Mouse (Mus musculus) small intestine, adult 2 months (tissue): ENCODE measurements around the gene Pdxdc1. TPM values are rescaled to one million over a fixed set of nuclear protein-coding genes. Genes with fewer than 3 reads are reported as not detected.

Source experiments
- H3K27ac ChIP-seq: fragments of 200-500 bp; 2 replicates; pipeline ENCODE4 v1.5.1; 2012; ENCODE audit warnings: low read depth, low read length, control low read depth, inconsistent platforms; ENCODE audit not compliant: insufficient read depth
- H3K27me3 ChIP-seq: fragments of 200-500 bp; 2 replicates; pipeline ENCODE4 v1.6.1; 2012; ENCODE audit warnings: mild to moderate bottlenecking, moderate library complexity, low read length, inconsistent platforms; ENCODE audit not compliant: control insufficient read depth, insufficient read depth
- H3K36me3 ChIP-seq: fragments of 200-500 bp; 2 replicates; pipeline ENCODE4 v1.6.1; 2012; ENCODE audit warnings: mild to moderate bottlenecking, low read length, control low read depth, inconsistent platforms; ENCODE audit not compliant: control insufficient read depth, insufficient read depth
- H3K4me1 ChIP-seq: fragments of 200-500 bp; 2 replicates; pipeline ENCODE4 v1.6.1; 2012; ENCODE audit warnings: low read length, inconsistent platforms, mixed read lengths; ENCODE audit not compliant: control insufficient read depth, insufficient read depth, insufficient read length
- H3K4me3 ChIP-seq: fragments of 200-500 bp; 2 replicates; pipeline ENCODE4 v1.5.1; 2012; ENCODE audit warnings: low read depth, mild to moderate bottlenecking, control low read depth, inconsistent platforms, low read length, moderate library complexity
- CTCF ChIP-seq: fragments of 200-500 bp; IDR thresholded peaks from 2 replicates; pipeline ENCODE4 v1.5.1; 2012; ENCODE audit warnings: low read depth, mild to moderate bottlenecking, control low read depth, inconsistent platforms, low read length, moderate library complexity, mixed read lengths; ENCODE audit not compliant: insufficient replicate concordance, insufficient read length; ENCODE audit errors: extremely low read depth
- POLR2A ChIP-seq: fragments of 200-500 bp; IDR thresholded peaks from 2 replicates; pipeline ENCODE4 v1.6.1; 2012; ENCODE audit warnings: low read depth, mild to moderate bottlenecking, control low read depth, inconsistent platforms, low read length, moderate library complexity
- WGBS: fragments of 180-500 bp; shearing (Covaris S2); methylation state at CpG from one replicate; pipeline ENCODE4 v1.1.7; 2018; 5-methylcytosine and 5-hydroxymethylcytosine counted together
- polyA plus RNA-seq: library from polyadenylated mRNA; depleted of rRNA; stranded (reverse); fragments of >200 nt; gene quantifications from 2 replicates; pipeline ENCODE4 v1.2.3, GENCODE M21; 2012

The Pdxdc1 gene
- polyA plus RNA-seq, 1 experiment = 137 TPM

- H3K36me3 ChIP-seq = peaks cover 41% of the 10 kb centered on the region
- 92% methylated on average over 4 of the region's 4 CpGs for WGBS
These were observed 49.0 kb downstream of the Pdxdc1 start for GRCm38 (mm10) chr16:13853886-13854285.

DNA sequence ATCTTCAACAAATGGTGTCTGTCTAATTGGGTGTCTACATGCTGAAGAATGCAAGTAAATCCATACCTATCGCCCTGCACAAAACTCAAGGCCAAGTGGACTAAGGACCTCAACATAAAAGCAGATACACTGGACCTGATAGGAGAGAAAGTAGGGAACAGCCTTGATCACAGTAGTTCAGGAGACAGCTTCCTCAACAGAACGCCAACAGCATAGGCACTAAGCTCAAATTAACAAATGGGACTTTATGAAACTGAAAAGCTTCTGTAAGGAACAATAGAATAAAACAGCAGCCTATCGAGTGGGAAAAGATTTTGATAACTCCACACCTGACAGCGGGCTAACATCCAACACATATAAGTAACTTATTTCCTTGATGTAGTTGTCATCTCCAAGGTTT, 51.5 kb downstream of the Pdxdc1 start:
- no peak overlapping the region for H3K4me3 ChIP-seq
- no peak for TF ChIP-seq POLR2A
- no peak for TF ChIP-seq CTCF
- H3K27ac ChIP-seq = no peak overlapping the region
- peaks cover 2% of the 10 kb centered on the region; the same call in 1 of the 2 replicates for H3K4me1 ChIP-seq
- 79% methylated on average over 4 of the region's 4 CpGs for WGBS
- peaks cover 40% of the 10 kb centered on the region for H3K36me3 ChIP-seq
- H3K27me3 ChIP-seq = no peaks in the 10 kb centered on the region

More at GRCm38 (mm10) chr16:13853886-13854285, 49.0 kb downstream of the Pdxdc1 start:
- TF ChIP-seq POLR2A (no peak), CTCF (no peak)
- no peak overlapping the region for H3K4me3 ChIP-seq
- no peak overlapping the region for H3K27ac ChIP-seq
- H3K27me3 ChIP-seq = no peaks in the 10 kb centered on the region
- H3K4me1 ChIP-seq = peaks cover 2% of the 10 kb centered on the region; the same call in 1 of the 2 replicates

GRCm38 (mm10) chr16:13848310-13848709, 54.6 kb downstream of the Pdxdc1 start:
- H3K4me3 ChIP-seq = no peak overlapping the region
- TF ChIP-seq CTCF (no peak), POLR2A (no peak)
- H3K27ac ChIP-seq = no peak overlapping the region
- no peaks in the 10 kb centered on the region for H3K27me3 ChIP-seq
- peaks cover 2% of the 10 kb centered on the region; the same call in 1 of the 2 replicates for H3K4me1 ChIP-seq
- 23% methylated on average over 2 of the region's 2 CpGs for WGBS
- peaks cover 50% of the 10 kb centered on the region for H3K36me3 ChIP-seq

GRCm38 (mm10) chr16:13846675-13847074, 56.3 kb downstream of the Pdxdc1 start:
- TF ChIP-seq CTCF = no peak
- 97% methylated on average over 1 of the region's 1 CpGs for WGBS
- peaks cover 55% of the 10 kb centered on the region for H3K36me3 ChIP-seq
- peaks cover 2% of the 10 kb centered on the region; the same call in 1 of the 2 replicates for H3K4me1 ChIP-seq
- H3K4me3 ChIP-seq = no peak overlapping the region
- H3K27ac ChIP-seq = no peak overlapping the region
- no peaks in the 10 kb centered on the region for H3K27me3 ChIP-seq

- Histone ChIP-seq H3K27ac (no peak overlapping the region), H3K27me3 (no peaks in the 10 kb centered on the region), H3K36me3 (peaks cover 70% of the 10 kb centered on the region), H3K4me3 (no peak overlapping the region), H3K4me1 (peaks cover 2% of the 10 kb centered on the region; the same call in 1 of the 2 replicates)
- WGBS = 92% methylated on average over 5 of the region's 5 CpGs
- TF ChIP-seq POLR2A = no peak
- TF ChIP-seq CTCF = no peak
These were observed 57.9 kb downstream of the Pdxdc1 start for GRCm38 (mm10) chr16:13845031-13845430.

DNA sequence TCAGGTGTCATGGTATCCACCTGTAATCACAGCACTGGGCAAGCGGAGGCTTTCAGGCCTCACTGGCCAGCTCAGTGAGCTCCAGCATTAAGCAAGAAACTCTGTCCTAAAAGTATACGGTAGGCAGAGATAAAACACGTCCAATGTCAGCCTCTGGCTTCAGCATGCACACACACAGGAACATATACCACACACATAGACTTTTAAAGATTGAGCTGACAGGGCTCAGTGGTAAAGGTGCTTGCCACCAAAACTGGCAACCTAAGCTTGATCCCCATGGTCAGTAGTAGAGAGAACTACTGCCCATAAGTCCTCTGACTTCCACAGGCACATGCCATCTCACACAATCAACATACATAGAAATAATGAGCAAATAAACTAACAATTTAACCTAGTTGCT, 62.0 kb downstream of the Pdxdc1 start:
- Histone ChIP-seq H3K27me3 (no peaks in the 10 kb centered on the region), H3K36me3 (peaks cover 84% of the 10 kb centered on the region), H3K4me3 (no peak overlapping the region), H3K4me1 (peaks cover 2% of the 10 kb centered on the region; the same call in 1 of the 2 replicates), H3K27ac (no peak overlapping the region)
- WGBS = 92% methylated on average over 3 of the region's 3 CpGs
- TF ChIP-seq CTCF (no peak), POLR2A (no peak)

GRCm38 (mm10) chr16:13840056-13840455, 62.9 kb downstream of the Pdxdc1 start:
- H3K27me3 ChIP-seq = no peaks in the 10 kb centered on the region
- no peak for TF ChIP-seq CTCF
- no peak for TF ChIP-seq POLR2A
- 88% methylated on average over 7 of the region's 7 CpGs for WGBS

DNA sequence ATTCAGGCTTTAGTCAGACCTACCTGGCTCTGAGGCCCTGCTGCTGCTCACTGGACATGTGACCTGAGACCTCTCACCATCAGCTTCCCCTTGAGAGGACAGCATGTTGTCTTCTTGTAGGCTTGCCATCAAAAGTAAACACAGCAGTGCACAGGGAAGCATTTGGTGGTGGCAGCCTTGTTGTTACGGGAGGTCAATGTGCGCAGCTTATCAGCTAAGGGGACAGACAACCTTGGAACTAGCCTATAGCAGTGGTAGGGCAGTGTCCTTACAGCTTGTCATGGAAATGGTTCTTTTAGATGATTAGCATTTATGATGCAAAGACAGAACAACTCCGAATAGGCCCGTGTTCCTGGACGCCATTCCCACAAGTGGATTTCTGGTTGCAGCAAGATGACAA, 68.5 kb downstream of the Pdxdc1 start:
- Histone ChIP-seq H3K4me3 (no peak overlapping the region), H3K4me1 (peaks cover 13% of the 10 kb centered on the region), H3K36me3 (peaks cover 83% of the 10 kb centered on the region), H3K27ac (peak overlapping the region; percentile 56), H3K27me3 (no peaks in the 10 kb centered on the region)
- whole genome bisulfite sequencing = 45% methylated on average over 5 of the region's 5 CpGs
- TF ChIP-seq POLR2A (no peak), CTCF (no peak)

More at GRCm38 (mm10) chr16:13840056-13840455, 62.9 kb downstream of the Pdxdc1 start:
- Histone ChIP-seq H3K4me1 (peaks cover 2% of the 10 kb centered on the region; the same call in 1 of the 2 replicates), H3K36me3 (peaks cover 84% of the 10 kb centered on the region), H3K27ac (no peak overlapping the region), H3K4me3 (no peak overlapping the region)
